Mouse (Mus musculus) liver, adult 2 months (tissue): Measurements from ENCODE around the gene Lhfpl5.

ENCODE experiments used
- CTCF ChIP-seq: fragments of 200-500 bp; IDR thresholded peaks from 2 replicates; pipeline ENCODE4 v1.5.1; 2011; ENCODE audit warnings: low read depth, low read length, control low read depth
- POLR2A ChIP-seq: fragments of 200-500 bp; IDR thresholded peaks from 2 replicates; pipeline ENCODE4 v1.6.1; 2011; ENCODE audit warnings: low read length, control low read depth; ENCODE audit not compliant: insufficient read depth; ENCODE audit errors: extremely low read depth

DNA sequence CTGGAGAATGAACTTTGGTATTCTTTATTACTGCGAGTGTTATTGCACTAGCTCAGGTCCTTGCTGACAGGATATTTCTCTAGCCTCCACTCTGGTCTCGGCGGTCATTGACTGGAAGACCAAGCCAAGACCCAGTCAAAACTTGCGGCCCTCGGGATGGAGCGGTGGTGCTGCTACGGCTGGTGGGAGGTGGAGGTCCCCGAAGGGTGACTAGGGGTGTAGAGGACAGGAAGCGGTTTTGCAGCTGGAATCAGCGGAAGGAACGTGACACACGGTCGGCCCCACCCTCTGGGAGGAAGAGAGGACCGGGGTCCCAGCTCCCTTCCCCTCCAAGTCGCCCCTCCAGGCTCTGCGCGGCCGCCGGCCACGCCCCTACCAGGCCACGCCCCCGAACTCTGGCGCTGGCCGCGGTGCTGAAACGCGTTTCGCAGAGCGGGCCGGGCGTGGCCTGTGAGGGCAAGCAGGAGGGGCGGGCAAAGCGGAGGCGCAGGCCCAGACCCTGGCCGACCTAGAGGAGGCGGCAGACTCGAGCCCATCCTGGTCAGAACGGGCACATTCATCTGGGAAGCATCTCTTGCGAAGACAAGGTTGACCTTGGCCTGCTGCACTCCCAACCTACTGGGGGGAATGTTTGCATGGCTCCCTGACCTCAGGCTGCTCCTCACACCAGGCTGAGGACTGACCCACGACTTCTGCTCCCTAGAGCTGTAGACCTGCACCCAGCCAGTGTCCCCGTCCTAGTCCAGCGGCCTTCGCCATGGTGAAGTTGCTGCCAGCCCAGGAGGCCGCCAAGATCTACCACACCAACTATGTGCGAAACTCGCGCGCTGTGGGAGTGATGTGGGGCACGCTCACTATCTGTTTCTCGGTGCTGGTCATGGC lies at the start of gene Lhfpl5:
- no peak for TF ChIP-seq POLR2A
- no peak for TF ChIP-seq CTCF
